Mouse (Mus musculus): ENCODE results near the gene Dlgap4. TPM values are rescaled to one million over a fixed set of nuclear protein-coding genes. Genes with fewer than 3 reads are reported as not detected.

The Dlgap4 gene
- total and polyA plus RNA-seq, 3 experiments = 10.4 to 39.6 TPM; not detected in 1

DNA sequence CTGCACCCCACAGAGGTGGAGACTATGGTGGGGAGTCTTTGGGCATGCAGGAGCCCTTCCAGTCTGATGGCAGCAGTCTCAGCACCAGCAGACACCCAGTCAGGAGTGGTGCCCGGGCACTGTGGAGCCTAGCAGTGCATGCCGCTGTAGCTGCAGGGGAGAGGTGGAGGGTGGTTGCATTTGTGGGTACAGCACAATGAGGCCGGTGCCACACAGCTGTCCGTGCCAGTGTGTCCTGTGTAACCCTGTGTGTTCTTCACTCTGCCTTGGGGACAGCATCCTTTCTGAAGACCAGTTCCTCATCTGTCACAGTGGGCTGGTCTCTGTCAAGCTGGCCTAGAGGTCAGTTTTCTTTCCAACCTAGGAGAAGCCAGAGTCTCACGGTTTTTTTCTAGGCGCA, 8.7 kb downstream of the Dlgap4 start:
- DNase-seq (ENCODE audit: low read depth, low spot score) = no peak
- H3K9me3 ChIP-seq (replicated peaks; ENCODE audit: insufficient read depth, low read length) = no peaks in the 10 kb centered on the region
- H3K27ac ChIP-seq (ENCODE audit: control insufficient read depth, low read depth, low read length) = no peak overlapping the region
- H3K27me3 ChIP-seq (ENCODE audit: control insufficient read depth in 1 of 2, insufficient read depth in 2 of 2, low read length in 2 of 2) = no peaks in the 10 kb centered on the region
- no peak overlapping the region for H3K4me3 ChIP-seq (ENCODE audit: control insufficient read depth in 1 of 2, insufficient read depth in 1 of 2, low read depth in 2 of 2, low read length in 2 of 2)
- H3K36me3 ChIP-seq (ENCODE audit: control insufficient read depth in 1 of 2, insufficient read depth in 2 of 2, low read length in 2 of 2) = no peaks in the 10 kb centered on the region
- H3K79me2 ChIP-seq (ENCODE audit: control insufficient read depth, insufficient read depth, low read length, poor library complexity) = no peaks in the 10 kb centered on the region
- H3K4me1 ChIP-seq (ENCODE audit: control insufficient read depth in 1 of 2, insufficient read depth in 2 of 2, low read length in 2 of 2) = no peaks in the 10 kb centered on the region
- H3K9ac ChIP-seq (ENCODE audit: control insufficient read depth, low read depth, low read length, poor library complexity, severe bottlenecking) = no peak overlapping the region
- TF ChIP-seq GATA1 (IDR thresholded peaks at IDR 0.05; ENCODE audit: low read depth, low read length) = no peak
- TF ChIP-seq ZNF384 (IDR thresholded peaks at IDR 0.05; ENCODE audit: low read depth, low read length) = no peak
- no peak for TF ChIP-seq NELFE (IDR thresholded peaks at IDR 0.05; ENCODE audit: low read depth, low read length)
- TF ChIP-seq CTCF (IDR thresholded peaks at IDR 0.05 in 2 of 3, conservative IDR thresholded peaks at IDR 0.05 in 1 of 3; ENCODE audit: control insufficient read depth in 1 of 3, insufficient read depth in 1 of 3, low read depth in 2 of 3, low read length in 3 of 3, poor library complexity in 1 of 3, severe bottlenecking in 1 of 3) = no peak
- no peak for TF ChIP-seq CHD2 (IDR thresholded peaks at IDR 0.05; ENCODE audit: low read length)
- no peak for TF ChIP-seq POLR2AphosphoS2 (IDR thresholded peaks at IDR 0.05; ENCODE audit: low read length)
- no peak for TF ChIP-seq ZMIZ1 (IDR thresholded peaks at IDR 0.05; ENCODE audit: low read depth, low read length)

DNA sequence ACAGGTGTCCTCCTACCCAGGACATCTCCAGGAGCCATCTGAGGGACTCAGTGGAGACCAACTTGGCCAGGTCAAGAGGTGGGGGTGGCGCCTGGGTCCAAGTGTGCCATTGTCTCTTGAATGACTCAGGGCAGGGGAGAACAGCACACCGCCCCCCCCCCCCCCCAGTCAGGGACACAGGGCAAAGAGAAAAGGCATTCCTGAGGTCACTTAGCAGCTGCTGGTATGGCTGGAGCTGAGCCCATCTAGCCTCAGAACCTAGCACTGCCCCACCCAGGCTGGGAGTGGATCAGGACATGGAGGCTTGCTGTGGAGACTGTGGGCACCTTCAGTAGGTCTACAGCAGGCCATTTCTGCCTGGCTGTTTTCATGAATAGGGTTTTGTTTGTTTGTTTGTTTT, 9.7 kb downstream of the Dlgap4 start:
- Histone ChIP-seq H3K27ac (ENCODE audit: control insufficient read depth, low read depth, low read length) (no peak overlapping the region), H3K36me3 (ENCODE audit: control insufficient read depth in 1 of 2, insufficient read depth in 2 of 2, low read length in 2 of 2) (no peaks in the 10 kb centered on the region), H3K4me1 (ENCODE audit: control insufficient read depth in 1 of 2, insufficient read depth in 2 of 2, low read length in 2 of 2) (no peaks in the 10 kb centered on the region), H3K9me3 (replicated peaks; ENCODE audit: insufficient read depth, low read length) (no peaks in the 10 kb centered on the region), H3K4me3 (ENCODE audit: control insufficient read depth in 1 of 2, insufficient read depth in 1 of 2, low read depth in 2 of 2, low read length in 2 of 2) (no peak overlapping the region), H3K27me3 (ENCODE audit: control insufficient read depth in 1 of 2, insufficient read depth in 2 of 2, low read length in 2 of 2) (no peaks in the 10 kb centered on the region), H3K9ac (ENCODE audit: control insufficient read depth, low read depth, low read length, poor library complexity, severe bottlenecking) (no peak overlapping the region), H3K79me2 (ENCODE audit: control insufficient read depth, insufficient read depth, low read length, poor library complexity) (no peaks in the 10 kb centered on the region)
- DNase-seq (ENCODE audit: low read depth, low spot score) = no peak
- TF ChIP-seq ZNF384 (IDR thresholded peaks at IDR 0.05; ENCODE audit: low read depth, low read length) = no peak
- no peak for TF ChIP-seq E2F4 (IDR thresholded peaks at IDR 0.05; ENCODE audit: borderline replicate concordance, low read depth, low read length)
- no peak for TF ChIP-seq POLR2AphosphoS2 (IDR thresholded peaks at IDR 0.05; ENCODE audit: low read length)
- no peak for TF ChIP-seq MXI1 (IDR thresholded peaks at IDR 0.05; ENCODE audit: low read depth, low read length)
- TF ChIP-seq NELFE (IDR thresholded peaks at IDR 0.05; ENCODE audit: low read depth, low read length) = no peak
- TF ChIP-seq GATA1 (IDR thresholded peaks at IDR 0.05; ENCODE audit: low read depth, low read length) = no peak
- no peak for TF ChIP-seq BHLHE40 (IDR thresholded peaks at IDR 0.05; ENCODE audit: borderline replicate concordance, low read depth, low read length)
- no peak for TF ChIP-seq HCFC1 (IDR thresholded peaks at IDR 0.05; ENCODE audit: low read depth, low read length)
- TF ChIP-seq JUND (IDR thresholded peaks at IDR 0.05; ENCODE audit: low read depth, low read length) = no peak
- no peak for TF ChIP-seq CHD1 (IDR thresholded peaks at IDR 0.05; ENCODE audit: low read depth, low read length)

DNA sequence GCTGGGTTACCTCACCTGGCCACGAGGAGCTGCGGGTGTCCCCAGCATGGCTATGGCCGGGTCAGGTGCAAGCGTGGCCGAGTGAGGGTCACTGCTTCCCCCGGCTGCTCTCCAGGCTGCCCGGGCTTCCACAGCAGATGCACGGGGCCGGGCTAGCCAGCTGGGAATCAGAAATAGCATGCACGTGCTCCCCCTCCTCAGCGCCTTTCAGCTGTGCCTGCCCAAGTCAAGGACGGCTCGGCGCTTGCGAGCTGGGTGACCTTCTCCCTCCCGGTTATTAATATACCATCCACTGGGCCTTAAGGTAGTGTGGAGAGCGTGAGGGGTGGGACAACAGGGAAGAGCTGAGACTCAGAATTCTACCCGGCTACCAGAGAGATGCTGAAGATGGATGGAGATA, 11.8 kb downstream of the Dlgap4 start:
- Histone ChIP-seq H3K79me2 (ENCODE audit: control insufficient read depth, insufficient read depth, low read length, poor library complexity) (no peaks in the 10 kb centered on the region), H3K27ac (ENCODE audit: control insufficient read depth, low read depth, low read length) (no peak overlapping the region), H3K36me3 (ENCODE audit: control insufficient read depth in 1 of 2, insufficient read depth in 2 of 2, low read length in 2 of 2) (no peaks in the 10 kb centered on the region), H3K9ac (ENCODE audit: control insufficient read depth, low read depth, low read length, poor library complexity, severe bottlenecking) (no peak overlapping the region), H3K27me3 (ENCODE audit: control insufficient read depth in 1 of 2, insufficient read depth in 2 of 2, low read length in 2 of 2) (peaks cover 0 to 2% of the 10 kb centered on the region in 2 experiments; a peak in 1 of 4 replicates), H3K4me1 (ENCODE audit: control insufficient read depth in 1 of 2, insufficient read depth in 2 of 2, low read length in 2 of 2) (no peaks in the 10 kb centered on the region), H3K9me3 (replicated peaks; ENCODE audit: insufficient read depth, low read length) (no peaks in the 10 kb centered on the region), H3K4me3 (ENCODE audit: control insufficient read depth in 1 of 2, insufficient read depth in 1 of 2, low read depth in 2 of 2, low read length in 2 of 2) (no peak overlapping the region)
- TF ChIP-seq TAL1 (IDR thresholded peaks at IDR 0.05; ENCODE audit: low read length) = no peak
- TF ChIP-seq SIN3A (IDR thresholded peaks at IDR 0.05; ENCODE audit: low read length) = no peak
- no peak for TF ChIP-seq HCFC1 (IDR thresholded peaks at IDR 0.05; ENCODE audit: low read depth, low read length)
- TF ChIP-seq MYB (IDR thresholded peaks at IDR 0.05; ENCODE audit: low read depth, low read length) = no peak
- DNase-seq (ENCODE audit: low read depth, low spot score) = no peak
